Mouse (Mus musculus) heart, adult 2 months (tissue): ENCODE data around the gene Aqp12.

Experiments
- CTCF ChIP-seq: fragments of 200-600 bp; IDR thresholded peaks from 2 replicates; pipeline ENCODE4 v1.8.1; 2022; ENCODE audit warnings: antibody characterized with exemption, mild to moderate bottlenecking, moderate library complexity
- POLR2A ChIP-seq: fragments of 200-500 bp; IDR thresholded peaks from 2 replicates; pipeline ENCODE4 v1.6.1; 2011; ENCODE audit warnings: mild to moderate bottlenecking, low read depth, low read length, control low read depth; ENCODE audit not compliant: insufficient read depth

GRCm38 (mm10) chr1:92992214-92992855 is 13.8 kb upstream of the Aqp12 start:
- TF ChIP-seq POLR2A (no peak), CTCF (no peak)
